Mouse (Mus musculus): Measurements from ENCODE around the gene AY358078. TPM values are rescaled to one million over a fixed set of nuclear protein-coding genes. Genes with fewer than 3 reads are reported as not detected.
"Not testable (repeated sequence)": the region's sequence is repeated elsewhere in the genome, so short reads cannot be mapped to it uniquely, and the experiment has no call there.

AY358078 gene
- total RNA-seq (2012; rRNA removed) = not detected in 2 replicates

DNA sequence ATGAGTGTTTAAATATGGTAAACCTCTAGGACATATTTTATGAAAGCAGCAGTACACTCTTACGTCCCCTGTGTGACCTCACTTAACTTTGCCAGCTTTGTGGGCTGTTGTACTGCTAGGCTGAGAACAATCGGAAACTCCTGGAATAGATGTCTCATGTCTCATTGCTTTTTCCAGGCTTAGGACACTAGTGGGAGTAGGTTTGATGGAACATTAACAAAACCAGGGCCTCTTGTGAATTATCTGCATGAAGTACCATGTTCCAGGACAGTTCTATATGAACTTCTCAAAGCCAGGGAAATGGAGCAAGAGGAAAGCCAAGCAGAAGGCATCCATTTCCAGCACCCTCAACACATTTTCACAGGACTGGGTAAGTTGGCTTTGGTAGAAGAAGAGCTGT is at the start of gene AY358078:
Gene AY358078, plus strand, starts transcription at position 301 of the 400 bp plus-strand sequence.
- TF ChIP-seq MAFK (IDR thresholded peaks at IDR 0.05; ENCODE audit: insufficient read depth, low read depth, low read length) (no peak), ZNF384 (IDR thresholded peaks at IDR 0.05; ENCODE audit: low read depth, low read length) (no peak), ZC3H11A (IDR thresholded peaks at IDR 0.05; ENCODE audit: borderline replicate concordance, low read depth, low read length) (no peak), CHD2 (IDR thresholded peaks at IDR 0.05; ENCODE audit: low read depth, low read length) (no peak), HCFC1 (IDR thresholded peaks at IDR 0.05; ENCODE audit: borderline replicate concordance, insufficient read depth, low read length) (no peak)
- H3K36me3 ChIP-seq (ENCODE audit: control insufficient read depth, insufficient read depth, low read length, poor library complexity, severe bottlenecking) = no peaks in the 10 kb centered on the region
- in situ Hi-C loops (cut with MboI; ENCODE audit: low sequenced_read_pairs in 2 of 2, unreplicated experiment in 2 of 2) = no loop called here
- H3K9me3 ChIP-seq (ENCODE audit: control insufficient read depth, insufficient read depth, low read depth, low read length) = no peaks in the 10 kb centered on the region
- H3K4me3 ChIP-seq (ENCODE audit: insufficient read depth in 1 of 2, low read depth in 1 of 2, low read length in 2 of 2, poor library complexity in 1 of 2, severe bottlenecking in 1 of 2) = no peak within 1 kb of the TSS
- no peak for DNase-seq (ENCODE audit: low read depth, low spot score)
- no peak within 1 kb of the TSS for H3K9ac ChIP-seq (ENCODE audit: insufficient read depth, low read depth, low read length, poor library complexity, severe bottlenecking)
- no peak within 1 kb of the TSS for H3K27ac ChIP-seq (ENCODE audit: insufficient read depth, low read depth, low read length, poor library complexity, severe bottlenecking)
- no peaks in the 10 kb centered on the region for H3K4me1 ChIP-seq (ENCODE audit: control insufficient read depth in 2 of 2, insufficient read depth in 2 of 2, low read length in 2 of 2, poor library complexity in 1 of 2)

DNA sequence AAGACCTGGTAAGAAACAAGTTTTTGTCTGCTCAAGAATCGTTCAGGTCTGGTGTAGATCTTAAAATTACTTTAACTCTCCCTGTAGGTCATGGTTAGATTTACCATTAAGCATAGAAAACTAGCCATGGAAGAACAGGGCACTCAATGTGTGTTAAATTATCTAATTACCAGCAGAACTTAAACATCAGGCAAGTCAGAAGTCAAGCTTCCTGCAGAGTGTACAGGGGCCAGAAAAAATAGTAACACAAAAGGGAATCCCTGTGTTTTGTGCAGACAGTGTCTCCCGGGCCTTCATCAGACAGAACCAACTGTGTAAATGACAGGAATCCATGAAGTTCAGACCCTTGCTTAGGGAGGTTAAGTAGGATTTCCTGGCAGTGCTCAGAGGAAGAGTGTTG is 43.9 kb upstream of the AY358078 start:
- Histone ChIP-seq H3K4me3 (ENCODE audit: insufficient read depth in 1 of 2, low read depth in 1 of 2, low read length in 2 of 2, poor library complexity in 1 of 2, severe bottlenecking in 1 of 2) (no peak overlapping the region), H3K4me1 (ENCODE audit: control insufficient read depth in 2 of 2, insufficient read depth in 2 of 2, low read length in 2 of 2, poor library complexity in 1 of 2) (no peaks in the 10 kb centered on the region), H3K27ac (ENCODE audit: insufficient read depth, low read depth, low read length, poor library complexity, severe bottlenecking) (no peak overlapping the region), H3K36me3 (ENCODE audit: control insufficient read depth, insufficient read depth, low read length, poor library complexity, severe bottlenecking) (no peaks in the 10 kb centered on the region), H3K9ac (ENCODE audit: insufficient read depth, low read depth, low read length, poor library complexity, severe bottlenecking) (no peak overlapping the region), H3K9me3 (ENCODE audit: control insufficient read depth, insufficient read depth, low read depth, low read length) (no peaks in the 10 kb centered on the region)
- in situ Hi-C loops (cut with MboI; ENCODE audit: low sequenced_read_pairs in 2 of 2, unreplicated experiment in 2 of 2) = loop anchor here in 1 of 2 experiments (25.0 kb wide), 1 partner anchor 669 kb away; the partner anchor contains the start of genes Ang and Rnase4
- TF ChIP-seq ZNF384 (IDR thresholded peaks at IDR 0.05; ENCODE audit: low read depth, low read length) = no peak
- TF ChIP-seq MAFK (IDR thresholded peaks at IDR 0.05; ENCODE audit: insufficient read depth, low read depth, low read length) = no peak
- no peak for TF ChIP-seq ZC3H11A (IDR thresholded peaks at IDR 0.05; ENCODE audit: borderline replicate concordance, low read depth, low read length)
- TF ChIP-seq CHD2 (IDR thresholded peaks at IDR 0.05; ENCODE audit: low read depth, low read length) = no peak
- no peak for TF ChIP-seq HCFC1 (IDR thresholded peaks at IDR 0.05; ENCODE audit: borderline replicate concordance, insufficient read depth, low read length)
- DNase-seq (ENCODE audit: low read depth, low spot score) = no peak

DNA sequence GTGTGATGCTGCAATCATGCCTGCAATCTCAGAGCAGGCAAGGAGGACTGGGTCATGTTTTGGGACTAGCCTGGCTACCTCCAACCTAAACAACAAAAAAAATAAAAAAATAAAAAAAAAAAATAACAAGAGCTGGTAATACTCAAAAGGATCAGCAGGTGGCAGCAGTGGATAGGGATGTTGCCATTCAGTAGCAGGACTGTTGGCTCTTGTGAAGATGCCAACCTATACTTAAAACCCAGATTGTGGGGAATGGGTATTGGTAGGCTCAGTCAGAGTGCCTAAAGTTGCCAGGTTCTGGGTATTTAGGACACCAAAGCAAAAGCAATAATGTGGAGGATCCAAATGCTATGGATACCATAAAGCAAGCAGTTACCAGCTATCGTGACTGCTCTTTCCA is 28.5 kb upstream of the AY358078 start:
- not testable (repeated sequence) for H3K27ac ChIP-seq (ENCODE audit: insufficient read depth, low read depth, low read length, poor library complexity, severe bottlenecking); H3K36me3 ChIP-seq (ENCODE audit: control insufficient read depth, insufficient read depth, low read length, poor library complexity, severe bottlenecking); DNase-seq (ENCODE audit: low read depth, low spot score); H3K9ac ChIP-seq (ENCODE audit: insufficient read depth, low read depth, low read length, poor library complexity, severe bottlenecking); H3K4me1 ChIP-seq (ENCODE audit: control insufficient read depth in 2 of 2, insufficient read depth in 2 of 2, low read length in 2 of 2, poor library complexity in 1 of 2); H3K4me3 ChIP-seq (ENCODE audit: insufficient read depth in 1 of 2, low read depth in 1 of 2, low read length in 2 of 2, poor library complexity in 1 of 2, severe bottlenecking in 1 of 2); H3K9me3 ChIP-seq (ENCODE audit: control insufficient read depth, insufficient read depth, low read depth, low read length)
- in situ Hi-C loops (cut with MboI; ENCODE audit: low sequenced_read_pairs in 2 of 2, unreplicated experiment in 2 of 2) = loop anchor here (10.0 to 25.0 kb wide), 2 partner anchors 677 to 684 kb away; partner anchors contain the start of genes Ang (in 2 of the 2) and Rnase4 (in 2 of the 2)

DNA sequence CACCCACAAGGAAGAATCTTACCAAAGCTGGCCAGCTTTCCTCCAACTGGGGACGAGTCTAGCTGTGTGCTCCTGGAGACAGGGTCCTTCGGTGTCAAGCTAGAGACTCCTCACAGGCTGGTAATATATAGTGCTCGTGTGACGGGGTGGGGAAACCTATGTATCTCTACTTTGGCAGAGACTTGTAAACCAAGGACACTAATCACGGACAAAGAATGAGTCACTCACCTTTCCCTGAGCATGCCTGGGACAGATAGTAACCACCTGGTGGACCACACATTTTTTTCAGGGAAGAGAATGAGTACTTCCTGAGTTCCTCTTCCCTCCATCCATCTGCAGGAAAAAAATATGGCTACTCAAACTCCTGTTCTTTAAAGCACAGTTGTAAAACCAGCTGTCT is 26.4 kb upstream of the AY358078 start, which contains the start of gene Ang4:
Gene Ang4, minus strand, starts transcription at position 101 of the 400 bp plus-strand sequence.
- in situ Hi-C loops (cut with MboI; ENCODE audit: low sequenced_read_pairs in 2 of 2, unreplicated experiment in 2 of 2) = loop anchor here (10.0 to 25.0 kb wide), 2 partner anchors 679 to 686 kb away; partner anchors contain the start of genes Ang (in 2 of the 2) and Rnase4 (in 2 of the 2)
- Histone ChIP-seq H3K4me1 (ENCODE audit: control insufficient read depth in 2 of 2, insufficient read depth in 2 of 2, low read length in 2 of 2, poor library complexity in 1 of 2) (no peaks in the 10 kb centered on the region), H3K27ac (ENCODE audit: insufficient read depth, low read depth, low read length, poor library complexity, severe bottlenecking) (no peak within 1 kb of the TSS), H3K4me3 (ENCODE audit: insufficient read depth in 1 of 2, low read depth in 1 of 2, low read length in 2 of 2, poor library complexity in 1 of 2, severe bottlenecking in 1 of 2) (no peak within 1 kb of the TSS), H3K36me3 (ENCODE audit: control insufficient read depth, insufficient read depth, low read length, poor library complexity, severe bottlenecking) (no peaks in the 10 kb centered on the region), H3K9me3 (ENCODE audit: control insufficient read depth, insufficient read depth, low read depth, low read length) (no peaks in the 10 kb centered on the region), H3K9ac (ENCODE audit: insufficient read depth, low read depth, low read length, poor library complexity, severe bottlenecking) (no peak within 1 kb of the TSS)
- TF ChIP-seq ZC3H11A (IDR thresholded peaks at IDR 0.05; ENCODE audit: borderline replicate concordance, low read depth, low read length) (no peak), MAFK (IDR thresholded peaks at IDR 0.05; ENCODE audit: insufficient read depth, low read depth, low read length) (no peak), HCFC1 (IDR thresholded peaks at IDR 0.05; ENCODE audit: borderline replicate concordance, insufficient read depth, low read length) (no peak), ZNF384 (IDR thresholded peaks at IDR 0.05; ENCODE audit: low read depth, low read length) (no peak), CHD2 (IDR thresholded peaks at IDR 0.05; ENCODE audit: low read depth, low read length) (no peak)
- DNase-seq (ENCODE audit: low read depth, low spot score) = no peak

DNA sequence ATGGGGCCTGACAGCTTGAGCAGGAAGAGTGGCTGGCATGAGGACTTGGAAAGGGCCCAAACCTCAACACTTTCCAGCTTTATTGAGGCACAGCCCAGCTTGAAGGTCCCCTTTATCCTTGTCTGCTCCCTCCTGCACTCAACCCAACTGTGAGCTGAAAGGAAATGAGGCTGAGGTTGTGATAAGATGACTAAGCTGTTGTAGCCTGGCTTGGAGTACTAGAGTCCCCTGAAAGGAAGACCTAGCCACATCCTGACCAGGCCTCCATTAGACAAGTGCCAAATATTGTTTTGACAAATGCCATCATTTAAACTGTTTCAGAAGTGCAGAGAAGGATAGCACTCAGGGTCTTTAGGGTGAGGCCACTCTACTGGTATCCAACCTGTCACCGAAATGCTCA is 22.1 kb upstream of the AY358078 start:
- H3K27ac ChIP-seq (ENCODE audit: insufficient read depth, low read depth, low read length, poor library complexity, severe bottlenecking) = no peak overlapping the region
- H3K9ac ChIP-seq (ENCODE audit: insufficient read depth, low read depth, low read length, poor library complexity, severe bottlenecking) = no peak overlapping the region
- no peaks in the 10 kb centered on the region for H3K9me3 ChIP-seq (ENCODE audit: control insufficient read depth, insufficient read depth, low read depth, low read length)
- H3K36me3 ChIP-seq (ENCODE audit: control insufficient read depth, insufficient read depth, low read length, poor library complexity, severe bottlenecking) = no peaks in the 10 kb centered on the region
- TF ChIP-seq HCFC1 (IDR thresholded peaks at IDR 0.05; ENCODE audit: borderline replicate concordance, insufficient read depth, low read length) (no peak), MAFK (IDR thresholded peaks at IDR 0.05; ENCODE audit: insufficient read depth, low read depth, low read length) (no peak), CHD2 (IDR thresholded peaks at IDR 0.05; ENCODE audit: low read depth, low read length) (no peak)
- DNase-seq (ENCODE audit: low read depth, low spot score) = no peak
- in situ Hi-C loops (cut with MboI; ENCODE audit: low sequenced_read_pairs in 2 of 2, unreplicated experiment in 2 of 2) = loop anchor here in 1 of 2 experiments (10.0 kb wide), 1 partner anchor 683 kb away; the partner anchor contains the start of genes Ang and Rnase4
- H3K4me1 ChIP-seq (ENCODE audit: control insufficient read depth in 2 of 2, insufficient read depth in 2 of 2, low read length in 2 of 2, poor library complexity in 1 of 2) = no peaks in the 10 kb centered on the region
- no peak overlapping the region for H3K4me3 ChIP-seq (ENCODE audit: insufficient read depth in 1 of 2, low read depth in 1 of 2, low read length in 2 of 2, poor library complexity in 1 of 2, severe bottlenecking in 1 of 2)
